Mouse (Mus musculus) liver, postnatal 0 days (tissue): ENCODE results near the gene Utp20. TPM values are rescaled to one million over a fixed set of nuclear protein-coding genes. Genes with fewer than 3 reads are reported as not detected.
"Not testable (repeated sequence)": the region's sequence is repeated elsewhere in the genome, so short reads cannot be mapped to it uniquely, and the experiment has no call there.

Experiments
- ATAC-seq: fragments of 200-750 bp; cut with Nextera tagmentation; 2 replicates; pipeline ENCODE4 v1.8.0; 2017; ENCODE audit warnings: mild to moderate bottlenecking, moderate library complexity
- DNase-seq: peaks from one replicate; pipeline ENCODE4 v3.0.0-alpha.2; 2016
- H3K27ac ChIP-seq: fragments of 300-500 bp; sonication (generic); 2 replicates; pipeline ENCODE4 v1.5.1; 2014; ENCODE audit warnings: antibody characterized with exemption, moderate library complexity, mild to moderate bottlenecking, low read depth
- H3K27me3 ChIP-seq: fragments of 300-500 bp; sonication (generic); 2 replicates; pipeline ENCODE4 v1.6.1; 2014; ENCODE audit warnings: low read length, control low read depth, mixed read lengths; ENCODE audit not compliant: insufficient read depth
- H3K36me3 ChIP-seq: fragments of 300-500 bp; sonication (generic); replicated peaks from 2 replicates; pipeline ENCODE4 v1.6.1; 2014; ENCODE audit warnings: mild to moderate bottlenecking, control low read depth, low read length, moderate library complexity, mixed read lengths; ENCODE audit not compliant: insufficient read depth
- H3K4me1 ChIP-seq: fragments of 300-500 bp; sonication (generic); 2 replicates; pipeline ENCODE4 v1.6.1; 2014; ENCODE audit warnings: antibody characterized with exemption, mild to moderate bottlenecking, control low read depth; ENCODE audit not compliant: insufficient read depth
- H3K4me2 ChIP-seq: fragments of 300-500 bp; sonication (generic); 2 replicates; pipeline ENCODE4 v1.6.1; 2014; ENCODE audit warnings: low read depth, mild to moderate bottlenecking, low read length, moderate library complexity, mixed read lengths
- H3K4me3 ChIP-seq: fragments of 300-500 bp; sonication (generic); 2 replicates; pipeline ENCODE4 v1.5.1; 2014; ENCODE audit warnings: low read depth, low read length
- H3K9ac ChIP-seq: fragments of 300-500 bp; sonication (generic); replicated peaks from 2 replicates; pipeline ENCODE4 v1.6.1; 2014; ENCODE audit warnings: mild to moderate bottlenecking, moderate library complexity
- H3K9me3 ChIP-seq: fragments of 300-500 bp; sonication (generic); 2 replicates; pipeline ENCODE4 v1.6.1; 2016; ENCODE audit warnings: mild to moderate bottlenecking, control low read depth, low read length, mixed read lengths
- CTCF ChIP-seq: sonication (generic); IDR thresholded peaks from 2 replicates; pipeline ENCODE4 v1.5.1; 2016; ENCODE audit warnings: antibody characterized with exemption, low read depth
- EP300 ChIP-seq: IDR thresholded peaks from 2 replicates; pipeline ENCODE4 v1.6.1; 2016; ENCODE audit warnings: antibody characterized with exemption, low read depth, mild to moderate bottlenecking
- WGBS: fragments of 180-500 bp; shearing (Covaris S2); extraction: QIAGEN DNeasy Blood & Tissue Kit; methylation state at CpG from one replicate; pipeline ENCODE4 v1.1.7; 2014; ENCODE audit not compliant: insufficient replicate concordance; 5-methylcytosine and 5-hydroxymethylcytosine counted together
- polyA plus RNA-seq: library from polyadenylated mRNA; unstranded; fragments of >200 nt; fragmentation: Nextera tagmentation; extraction: Ambion mirVana; gene quantifications from 2 replicates; pipeline ENCODE4 v1.2.1, GENCODE M21; 2015

The Utp20 gene
- polyA plus RNA-seq, 1 experiment from 2014 or later, result 3.6 TPM

GRCm38 (mm10) chr10:88849976-88850375 lies 23.4 kb upstream of the Utp20 start:
- no peak overlapping the region for H3K9ac ChIP-seq
- ATAC-seq, result no peak
- H3K27me3 ChIP-seq, result no peaks in the 10 kb centered on the region
- no peak overlapping the region for H3K4me2 ChIP-seq
- H3K4me1 ChIP-seq, result no peaks in the 10 kb centered on the region
- TF ChIP-seq CTCF, result no peak
- no peak for TF ChIP-seq EP300
- no peak overlapping the region for H3K4me3 ChIP-seq
- no peak overlapping the region for H3K27ac ChIP-seq
- H3K9me3 ChIP-seq, result no peaks in the 10 kb centered on the region
- WGBS, result 76% methylated on average over 4 of the region's 4 CpGs
- DNase-seq, result no peak
- no peaks in the 10 kb centered on the region for H3K36me3 ChIP-seq

GRCm38 (mm10) chr10:88848876-88849476 lies 22.4 kb upstream of the Utp20 start:
- ATAC-seq (no peak), DNase-seq (no peak)
- no peak for TF ChIP-seq EP300
- Histone ChIP-seq H3K4me3 (no peak overlapping the region), H3K4me2 (no peak overlapping the region), H3K27me3 (no peaks in the 10 kb centered on the region), H3K27ac (no peak overlapping the region), H3K36me3 (no peaks in the 10 kb centered on the region), H3K4me1 (no peaks in the 10 kb centered on the region), H3K9ac (no peak overlapping the region), H3K9me3 (no peaks in the 10 kb centered on the region)
- WGBS, result 74% methylated on average over 7 of the region's 7 CpGs

- DNase-seq (no peak), ATAC-seq (no peak)
- Histone ChIP-seq H3K27me3 (no peaks in the 10 kb centered on the region), H3K4me1 (no peaks in the 10 kb centered on the region), H3K9ac (no peak overlapping the region), H3K4me2 (no peak overlapping the region), H3K9me3 (no peaks in the 10 kb centered on the region), H3K27ac (no peak overlapping the region), H3K4me3 (no peak overlapping the region), H3K36me3 (no peaks in the 10 kb centered on the region)
- TF ChIP-seq CTCF (no peak), EP300 (no peak)
- 56% methylated on average over 2 of the region's 2 CpGs for WGBS
These were observed 7.6 kb upstream of the Utp20 start for GRCm38 (mm10) chr10:88834227-88834626.

DNA sequence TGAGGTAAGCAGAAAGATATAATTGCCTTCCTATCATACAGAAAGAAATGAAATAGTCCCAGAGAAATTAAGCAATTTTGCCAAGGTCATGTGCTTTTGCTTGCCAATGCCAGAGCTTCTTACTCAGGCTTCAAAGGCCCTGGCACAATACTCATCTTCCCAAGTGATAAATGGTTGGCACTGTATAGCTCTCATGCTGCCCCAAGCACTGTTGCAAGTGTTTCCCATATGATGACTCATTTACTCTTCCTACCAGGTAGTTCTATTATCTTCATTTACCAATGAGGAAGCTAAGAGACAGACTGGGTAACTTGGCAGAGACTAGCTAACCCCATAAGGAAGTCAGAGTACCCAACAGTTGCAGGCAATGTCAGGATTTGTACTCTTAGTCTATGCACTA lies 1.8 kb upstream of the Utp20 start:
- H3K4me1 ChIP-seq, result peaks cover 13% of the 10 kb centered on the region
- ATAC-seq (no peak), DNase-seq (no peak)
- H3K27me3 ChIP-seq, result no peaks in the 10 kb centered on the region
- H3K4me2 ChIP-seq, result no peak overlapping the region
- H3K9ac ChIP-seq, result no peak overlapping the region
- no peak for TF ChIP-seq CTCF
- no peak for TF ChIP-seq EP300
- H3K9me3 ChIP-seq, result no peaks in the 10 kb centered on the region
- H3K27ac ChIP-seq, result no peak overlapping the region
- H3K4me3 ChIP-seq, result no peak overlapping the region
- peaks cover 7% of the 10 kb centered on the region; the same call in 1 of the 2 replicates for H3K36me3 ChIP-seq

DNA sequence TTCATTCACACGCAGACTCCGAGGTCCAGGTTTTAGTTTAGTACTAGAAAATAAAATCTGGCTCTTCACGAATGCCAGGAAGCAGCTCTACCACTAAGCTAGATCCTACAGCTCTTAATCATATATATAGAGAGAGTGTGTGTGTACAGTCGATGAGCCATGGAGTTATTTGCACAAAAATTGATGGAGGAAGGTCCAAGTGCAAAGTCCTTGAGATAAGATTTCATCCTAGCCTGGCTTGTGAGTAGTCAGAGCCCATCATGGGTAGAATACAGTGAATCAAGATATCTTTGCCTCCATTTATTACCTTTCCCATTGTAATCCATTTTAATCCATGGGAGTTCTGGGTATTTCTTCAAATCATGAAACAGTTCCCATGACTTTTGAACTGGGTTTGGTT lies 992 bp upstream of the Utp20 start:
- peaks cover 13% of the 10 kb centered on the region for H3K4me1 ChIP-seq
- H3K9me3 ChIP-seq, result no peaks in the 10 kb centered on the region
- H3K9ac ChIP-seq, result no peak overlapping the region
- WGBS, result 84% methylated on average over 4 of the region's 4 CpGs
- H3K27me3 ChIP-seq, result no peaks in the 10 kb centered on the region
- ATAC-seq (no peak), DNase-seq (no peak)
- no peak overlapping the region for H3K27ac ChIP-seq
- H3K4me2 ChIP-seq, result peak overlapping the region; percentile 78
- TF ChIP-seq CTCF, result no peak
- TF ChIP-seq EP300, result no peak
- H3K36me3 ChIP-seq, result peaks cover 9% of the 10 kb centered on the region; the same call in 1 of the 2 replicates
- no peak overlapping the region for H3K4me3 ChIP-seq

DNA sequence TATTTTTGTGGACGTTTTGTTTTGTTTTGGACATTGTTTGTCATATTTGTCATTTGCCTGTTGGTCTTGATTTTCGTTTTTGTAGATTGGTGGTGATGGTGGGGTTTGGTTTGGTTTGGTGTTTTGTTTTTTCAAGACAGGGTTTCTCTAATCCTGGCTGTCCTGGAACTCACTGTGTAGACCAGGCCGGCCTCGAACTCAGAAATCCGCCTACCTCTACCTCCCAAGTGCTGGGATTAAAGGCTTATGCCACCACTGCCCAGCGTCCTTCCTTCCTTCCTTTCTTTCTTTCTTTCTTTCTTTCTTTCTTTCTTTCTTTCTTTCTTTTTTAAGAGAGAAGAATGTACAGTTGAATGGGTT lies 323 bp upstream of the Utp20 start:
- not testable (repeated sequence) for H3K27me3 ChIP-seq, H3K27ac ChIP-seq, H3K36me3 ChIP-seq, H3K9me3 ChIP-seq, DNase-seq
- Histone ChIP-seq H3K4me2 (peak overlapping the region; percentile 78), H3K9ac (peak overlapping the region; percentile 69), H3K4me3 (peak overlapping the region; percentile 82), H3K4me1 (peaks cover 13% of the 10 kb centered on the region)
- peak; percentile 43 for ATAC-seq
- WGBS, result 2% methylated on average over 6 of the region's 6 CpGs

DNA sequence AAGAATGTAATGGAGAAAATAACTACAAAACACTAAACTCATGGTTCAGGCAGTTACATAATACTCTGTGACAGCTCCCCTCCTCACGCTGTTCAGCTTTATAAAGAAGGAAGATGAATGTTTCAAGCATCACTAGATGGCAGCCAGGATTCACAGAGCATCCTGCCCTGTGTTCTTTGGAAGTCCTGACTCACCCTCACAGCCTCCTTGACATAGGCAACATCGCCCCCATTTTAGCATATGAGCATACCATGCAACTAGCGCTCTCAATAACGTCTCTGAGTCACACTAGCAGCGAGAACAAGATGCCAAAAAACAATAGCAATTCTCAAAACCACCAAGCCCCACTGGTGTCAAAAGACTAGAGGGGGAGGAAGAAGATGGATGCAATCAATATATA lies 9.3 kb downstream of the Utp20 start:
- no peak for ATAC-seq
- no peak overlapping the region for H3K27ac ChIP-seq
- H3K36me3 ChIP-seq, result peaks cover 51% of the 10 kb centered on the region
- H3K4me1 ChIP-seq, result no peaks in the 10 kb centered on the region
- H3K9ac ChIP-seq, result no peak overlapping the region
- no peak for DNase-seq
- WGBS, result 86% methylated on average over 5 of the region's 5 CpGs
- TF ChIP-seq EP300, result no peak
- no peak for TF ChIP-seq CTCF
- no peaks in the 10 kb centered on the region for H3K9me3 ChIP-seq
- H3K4me3 ChIP-seq, result no peak overlapping the region
- no peaks in the 10 kb centered on the region for H3K27me3 ChIP-seq
- no peak overlapping the region for H3K4me2 ChIP-seq
